Mouse (Mus musculus): ENCODE data around the gene 4930595D18Rik.

Gene 4930595D18Rik

GRCm38 (mm10) chr12:111143005-111143508, 41.2 kb downstream of the 4930595D18Rik start:
- DNase-seq (ENCODE audit: low read depth in 2 of 2, low spot score in 2 of 2): no peak

GRCm38 (mm10) chr12:111137079-111137478, 47.2 kb downstream of the 4930595D18Rik start:
- DNase-seq (ENCODE audit: low read depth in 2 of 2, low spot score in 2 of 2): no peak

- DNase-seq (ENCODE audit: low read depth in 2 of 2, low spot score in 2 of 2): no peak
Observed at GRCm38 (mm10) chr12:111135953-111136352, 48.3 kb downstream of the 4930595D18Rik start.

GRCm38 (mm10) chr12:111134791-111135733, 49.2 kb downstream of the 4930595D18Rik start:
- no peak for DNase-seq (ENCODE audit: low read depth in 2 of 2, low spot score in 2 of 2)

GRCm38 (mm10) chr12:111134169-111134568, 50.1 kb downstream of the 4930595D18Rik start:
- no peak for DNase-seq (ENCODE audit: low read depth in 2 of 2, low spot score in 2 of 2)

- no peak for DNase-seq (ENCODE audit: low read depth in 2 of 2, low spot score in 2 of 2)
Observed at GRCm38 (mm10) chr12:111125666-111126065, 58.6 kb downstream of the 4930595D18Rik start.

GRCm38 (mm10) chr12:111124601-111125260, 59.6 kb downstream of the 4930595D18Rik start:
- DNase-seq (ENCODE audit: low read depth in 2 of 2, low spot score in 2 of 2): no peak

GRCm38 (mm10) chr12:111122332-111122852, 61.9 kb downstream of the 4930595D18Rik start:
- DNase-seq (ENCODE audit: low read depth in 2 of 2, low spot score in 2 of 2): peak; percentile 17 to 38

- no peak for DNase-seq (ENCODE audit: low read depth in 2 of 2, low spot score in 2 of 2)
Observed at GRCm38 (mm10) chr12:111120976-111121645, 63.2 kb downstream of the 4930595D18Rik start.

- no peak for DNase-seq (ENCODE audit: low read depth in 2 of 2, low spot score in 2 of 2)
Observed at GRCm38 (mm10) chr12:111119506-111120085, 64.7 kb downstream of the 4930595D18Rik start.

- no peak for DNase-seq (ENCODE audit: low read depth in 2 of 2, low spot score in 2 of 2)
Observed at GRCm38 (mm10) chr12:111114593-111114992, 69.7 kb downstream of the 4930595D18Rik start.

- no peak for DNase-seq (ENCODE audit: low read depth in 2 of 2, low spot score in 2 of 2)
Observed at GRCm38 (mm10) chr12:111111176-111111575, 73.1 kb downstream of the 4930595D18Rik start.
